Mouse (Mus musculus) erythroid progenitor cell, adult 5-6 weeks (primary cell): Measurements from ENCODE around the gene Cttn. TPM values are rescaled to one million over a fixed set of nuclear protein-coding genes. Genes with fewer than 3 reads are reported as not detected.

ENCODE experiments used
- ATAC-seq: replicated peaks from 2 replicates; pipeline ENCODE4 v1.8.0; 2016; ENCODE audit warnings: moderate number of reproducible peaks, mild to moderate bottlenecking, moderate TSS enrichment, inconsistent platforms; ENCODE audit not compliant: poor library complexity, low FRiP score, severe bottlenecking
- total RNA-seq, 2 experiments: library from RNA; stranded (forward) in 1 of 2; stranded (reverse) in 1 of 2; fragments of 150-400 nt in 1 of 2; fragments of 186-747, 209-891 nt in 1 of 2; gene quantifications; 2 replicates each; pipeline versions ENCODE4 v1.2.3 to v1.2.4; 2015 to 2017; ENCODE audit warnings: low replicate concordance in 2 of 2

Gene Cttn
- total RNA-seq, 2 experiments from 2014 or later: 1.3 to 4.1 TPM

GRCm38 (mm10) chr7:144408464-144409000, 62.3 kb downstream of the Cttn start:
- ATAC-seq: no peak

- ATAC-seq: no peak
Measured at GRCm38 (mm10) chr7:144407675-144408074, 63.1 kb downstream of the Cttn start.

- no peak for ATAC-seq
Measured at GRCm38 (mm10) chr7:144402492-144402891, 68.3 kb downstream of the Cttn start.

GRCm38 (mm10) chr7:144391727-144392126, 79.1 kb downstream of the Cttn start:
- ATAC-seq: no peak

GRCm38 (mm10) chr7:144390676-144391075, 80.1 kb downstream of the Cttn start:
- ATAC-seq: no peak

- no peak for ATAC-seq
Measured at GRCm38 (mm10) chr7:144389704-144390103, 81.1 kb downstream of the Cttn start.

- no peak for ATAC-seq
Measured at GRCm38 (mm10) chr7:144387537-144387936, 83.3 kb downstream of the Cttn start.

Other genes starting within 250 kb of the Cttn start
- gene Ppfia1, start 82.7 kb upstream of the Cttn start, total RNA-seq (2015; ENCODE audit: low replicate concordance): 24.9 and 83.4 TPM in 2 replicates
- 54.0 and 96.1 TPM in 2 replicates for gene Ppfia1, start 82.7 kb upstream of the Cttn start, total RNA-seq (2017; ENCODE audit: low replicate concordance)
- 2.9 and 6.7 TPM in 2 replicates for gene Fadd, start 111.5 kb upstream of the Cttn start, total RNA-seq (2015; ENCODE audit: low replicate concordance)
- 0.51 and 0.91 TPM in 2 replicates for gene Fadd, start 111.5 kb upstream of the Cttn start, total RNA-seq (2017; ENCODE audit: low replicate concordance)